Mouse (Mus musculus): ENCODE measurements around the gene Ablim2. TPM values are rescaled to one million over a fixed set of nuclear protein-coding genes. Genes with fewer than 3 reads are reported as not detected.

The Ablim2 gene
- total RNA-seq, 4 experiments from 2014 or later = 4.4 to 21.5 (median 11.4) TPM

DNA sequence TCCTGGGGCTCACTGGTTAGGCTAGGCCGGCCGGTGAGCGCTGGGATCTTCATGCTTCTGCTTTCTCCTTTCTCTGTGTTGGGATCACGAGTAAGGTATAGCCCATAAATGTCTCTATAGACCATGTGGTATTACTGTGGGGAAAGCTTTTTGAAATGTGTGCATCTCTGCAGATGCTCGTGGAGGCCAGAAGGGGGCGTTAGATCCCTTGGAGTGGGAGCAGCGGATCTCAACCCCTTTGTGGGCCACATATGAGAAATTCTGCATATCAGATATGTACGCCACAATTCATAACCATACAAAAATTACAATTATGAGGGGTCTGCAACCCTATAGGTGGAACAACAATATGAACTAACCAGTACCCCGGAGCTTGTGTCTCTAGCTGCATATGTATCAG lies 131.3 kb downstream of the Ablim2 start:
- DNase-seq = no peak

DNA sequence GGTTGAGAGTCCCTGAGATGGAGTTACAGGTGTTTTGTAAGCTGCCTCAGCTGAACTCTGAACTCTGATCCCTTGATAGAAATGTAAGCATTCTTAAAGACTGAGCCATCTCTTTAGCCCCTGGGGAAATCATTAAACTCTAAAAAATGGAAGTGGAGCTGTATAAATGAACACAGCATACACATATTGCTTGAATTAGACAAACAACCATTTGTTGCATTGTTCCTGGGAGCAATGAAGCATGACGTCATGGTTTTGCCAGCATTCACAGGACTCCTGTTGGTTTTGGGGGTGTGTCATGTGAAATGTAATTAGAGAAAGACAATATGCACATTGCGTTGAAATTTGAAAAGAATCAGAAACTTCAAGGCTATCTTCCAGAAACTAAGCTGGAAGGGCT lies 132.0 kb downstream of the Ablim2 start:
- no peak for DNase-seq

DNA sequence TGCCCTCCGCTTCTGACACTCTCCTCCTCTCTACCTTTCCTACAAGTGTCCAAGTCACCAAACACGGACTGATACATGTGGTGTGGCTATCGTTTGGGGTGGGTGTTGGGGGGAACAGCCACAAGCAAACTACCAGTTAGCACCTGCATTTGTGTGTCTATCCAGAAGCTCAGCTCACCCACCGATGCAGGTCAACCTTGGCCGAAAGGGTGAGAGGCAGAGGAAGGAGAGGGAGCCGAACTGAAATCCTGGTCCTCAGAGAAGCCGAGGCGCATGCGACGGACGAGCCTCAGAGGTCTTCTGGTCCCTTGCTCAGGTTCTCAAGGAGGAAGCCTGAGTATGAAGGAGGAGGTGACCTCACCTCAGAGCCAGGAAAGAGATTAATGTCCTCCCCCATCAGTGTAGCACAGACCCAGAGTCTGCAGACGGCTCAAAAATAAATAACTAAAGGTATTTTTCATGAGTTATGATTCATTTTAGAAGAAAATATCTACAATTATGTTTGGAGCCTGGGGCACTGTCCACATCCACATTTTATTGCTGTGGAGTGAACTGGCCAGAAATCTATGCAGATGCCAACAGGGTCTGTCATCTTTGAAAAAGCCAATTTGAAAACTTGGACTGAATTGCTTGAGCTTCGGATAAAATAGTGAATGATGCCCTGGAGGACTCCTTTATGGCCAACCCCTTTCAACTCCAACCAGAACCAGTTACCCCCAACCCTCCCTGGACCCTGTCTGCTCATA lies 133.5 kb downstream of the Ablim2 start:
- no peak for DNase-seq

DNA sequence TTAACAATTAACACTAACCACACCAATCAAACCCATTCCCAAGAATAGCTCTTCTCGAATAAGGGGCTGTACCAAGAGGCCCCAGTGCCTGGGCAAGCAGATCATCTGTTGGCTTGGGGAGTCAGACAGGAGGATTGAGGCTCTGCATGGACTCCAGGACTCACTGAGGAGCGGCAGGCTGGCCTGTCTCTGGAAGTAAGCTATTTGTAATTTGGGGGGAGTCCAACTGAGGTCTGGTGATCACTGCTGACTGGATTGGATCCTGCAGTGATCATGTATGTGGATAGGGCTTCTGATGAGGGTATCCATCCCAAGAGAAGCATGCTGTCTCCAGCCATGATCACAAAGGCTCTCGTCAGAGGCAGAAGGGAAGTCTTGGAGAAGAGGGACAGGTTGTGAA lies 134.7 kb downstream of the Ablim2 start:
- no peak for DNase-seq

DNA sequence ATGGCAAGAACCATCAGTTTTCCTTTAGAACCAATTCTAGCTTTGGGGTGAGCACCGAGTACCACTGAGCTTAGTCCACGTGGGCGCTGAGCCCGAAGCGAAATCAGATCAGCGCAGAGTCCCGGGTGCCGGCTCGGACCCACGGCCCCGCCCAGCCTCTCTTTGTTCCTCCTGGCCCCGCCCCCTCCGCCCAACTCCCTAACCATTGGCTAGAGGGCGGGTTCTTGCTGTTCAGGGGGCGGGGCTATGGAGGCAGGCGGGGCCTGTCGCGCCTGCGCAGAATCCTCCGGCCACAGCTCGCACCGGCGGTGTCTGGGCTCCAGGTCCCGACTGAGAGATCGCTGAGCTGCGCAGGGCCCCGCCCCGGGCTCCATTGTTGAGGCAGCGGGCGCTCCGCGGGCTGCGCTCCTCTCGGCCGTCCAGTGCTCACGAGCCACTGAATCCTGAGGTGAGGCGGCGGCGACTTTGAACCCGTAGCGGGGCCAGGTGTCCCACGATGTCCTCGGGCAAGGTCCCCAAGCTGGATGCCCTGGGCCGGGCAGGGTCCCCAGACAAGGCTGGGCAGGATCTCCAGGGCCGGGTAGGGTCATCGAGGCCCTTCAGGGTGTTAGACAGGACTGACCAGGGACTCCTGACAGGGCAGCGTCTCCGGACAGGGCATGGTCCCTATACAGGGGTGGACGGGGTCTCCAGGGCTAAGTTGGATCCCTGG lies 135.6 kb downstream of the Ablim2 start, which contains the start of gene Afap1:
TSS of gene Afap1 (plus strand) at position 227 of the 712 bp plus-strand sequence.
- peak; percentile 98 for DNase-seq

DNA sequence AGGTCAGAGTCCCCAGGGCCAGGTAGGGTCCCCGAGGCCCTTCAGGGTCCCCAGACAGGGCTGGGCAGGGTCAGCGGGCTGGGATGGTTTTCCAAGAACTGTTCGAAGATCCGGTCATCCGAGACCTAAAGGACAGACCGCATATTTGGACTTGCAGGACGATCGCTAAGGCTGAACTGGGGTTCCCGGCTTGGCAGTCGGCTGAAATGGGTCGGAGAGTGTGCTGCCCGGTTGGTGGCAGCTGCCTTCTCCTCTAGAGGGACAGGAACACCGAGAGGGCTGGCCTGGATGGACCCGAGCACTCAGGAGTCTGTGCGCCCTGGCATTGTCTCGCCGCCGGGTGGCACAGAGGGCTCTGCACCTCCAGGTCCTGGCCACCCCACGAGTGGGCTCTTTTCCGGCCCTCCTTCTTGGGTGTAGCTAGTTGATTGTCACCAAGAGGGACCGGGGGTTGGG lies 136.2 kb downstream of the Ablim2 start:
- DNase-seq = peak; percentile 65

DNA sequence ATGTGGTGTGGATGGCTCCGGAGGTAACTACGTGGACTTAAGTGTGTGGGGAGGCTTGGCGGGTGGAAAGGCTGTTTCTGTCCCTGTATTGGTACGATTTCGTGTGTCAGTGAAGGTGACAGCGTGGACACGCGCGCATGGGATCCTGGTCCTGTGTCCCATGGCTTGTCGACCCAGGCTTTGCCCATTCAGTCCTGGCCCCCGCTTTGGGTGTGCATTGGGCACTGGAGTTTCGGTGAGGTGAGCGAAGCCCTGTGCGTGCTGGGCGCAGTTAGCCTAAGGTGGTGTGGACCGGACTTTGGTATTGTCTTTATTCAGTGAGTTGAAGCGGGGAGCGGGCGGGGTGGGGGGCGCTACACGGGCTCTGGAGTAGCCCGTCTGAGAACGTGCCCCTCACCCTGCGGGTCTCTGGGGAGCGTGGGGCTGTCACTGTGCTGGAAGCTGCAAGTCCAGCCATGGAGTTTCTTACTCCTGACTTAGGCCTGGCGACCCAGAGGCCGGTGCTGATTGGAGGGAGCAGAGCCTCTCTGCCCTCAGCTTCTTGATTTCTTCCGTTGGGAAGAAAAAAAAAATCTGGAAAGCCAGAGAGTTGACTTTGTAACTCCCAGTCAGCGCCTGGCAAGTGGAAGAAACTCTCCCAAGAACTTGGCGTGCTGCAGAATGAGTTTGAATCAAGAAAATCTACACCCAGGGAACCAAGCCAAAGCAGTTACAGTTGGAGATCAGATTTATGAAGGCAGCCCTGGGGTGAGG lies 136.8 kb downstream of the Ablim2 start:
- DNase-seq = no peak

DNA sequence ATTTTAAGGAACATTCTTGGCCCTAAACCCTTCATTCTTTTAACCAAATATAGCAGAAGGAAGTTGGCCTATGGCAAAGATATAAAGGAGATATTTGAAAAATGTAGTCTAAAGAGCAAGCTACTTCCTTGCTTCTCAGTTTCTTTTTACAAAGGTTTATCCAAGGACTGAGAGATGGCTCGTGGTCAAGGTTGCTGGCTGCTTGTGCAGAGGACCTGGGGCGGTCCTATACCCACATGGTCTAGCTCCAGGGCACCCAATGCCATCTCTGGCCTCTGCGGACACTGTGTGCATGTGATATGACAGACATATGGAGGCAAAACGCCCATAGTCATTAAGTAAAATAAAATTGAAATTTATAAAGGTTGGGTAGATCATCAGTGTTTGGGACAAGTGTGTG lies 138.2 kb downstream of the Ablim2 start:
- DNase-seq = no peak

DNA sequence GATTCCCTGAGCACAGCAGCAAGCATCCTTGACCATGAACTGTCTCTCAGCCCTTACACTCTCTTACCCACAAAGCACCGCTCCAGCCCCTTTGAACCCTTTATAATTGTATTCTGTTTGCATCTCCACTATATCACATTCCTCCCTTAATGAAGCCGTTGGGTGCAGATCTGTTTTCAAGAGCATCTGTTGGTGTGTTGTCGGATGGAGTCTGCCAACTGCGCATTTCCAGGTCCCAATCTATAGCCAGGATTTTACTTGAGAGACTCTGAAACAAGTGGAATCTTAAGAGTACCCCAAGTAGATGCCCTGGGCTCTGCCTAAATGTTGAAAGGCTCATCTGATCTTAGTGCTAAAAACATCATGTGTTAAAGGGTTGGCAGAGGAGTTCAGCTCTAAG lies 138.9 kb downstream of the Ablim2 start:
- DNase-seq = no peak

DNA sequence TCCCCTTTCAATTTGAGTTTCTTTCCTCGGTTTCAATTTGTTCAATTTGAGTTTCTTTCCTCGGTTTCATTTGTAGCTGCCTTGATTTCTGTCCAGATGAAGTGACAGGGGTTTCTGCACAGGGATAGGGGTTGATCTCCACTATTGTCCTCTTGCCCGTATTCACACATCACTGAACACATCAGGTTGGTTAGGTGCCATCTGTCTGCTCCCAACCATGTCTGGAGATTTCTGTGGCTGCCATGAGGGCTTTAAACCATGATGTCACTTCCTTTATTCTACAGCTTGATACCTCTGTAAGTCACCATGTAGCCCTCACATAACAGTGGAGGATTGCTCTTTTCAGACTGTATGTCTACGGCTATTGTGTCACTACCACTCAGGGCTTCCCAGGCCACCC lies 139.5 kb downstream of the Ablim2 start:
- DNase-seq = no peak

DNA sequence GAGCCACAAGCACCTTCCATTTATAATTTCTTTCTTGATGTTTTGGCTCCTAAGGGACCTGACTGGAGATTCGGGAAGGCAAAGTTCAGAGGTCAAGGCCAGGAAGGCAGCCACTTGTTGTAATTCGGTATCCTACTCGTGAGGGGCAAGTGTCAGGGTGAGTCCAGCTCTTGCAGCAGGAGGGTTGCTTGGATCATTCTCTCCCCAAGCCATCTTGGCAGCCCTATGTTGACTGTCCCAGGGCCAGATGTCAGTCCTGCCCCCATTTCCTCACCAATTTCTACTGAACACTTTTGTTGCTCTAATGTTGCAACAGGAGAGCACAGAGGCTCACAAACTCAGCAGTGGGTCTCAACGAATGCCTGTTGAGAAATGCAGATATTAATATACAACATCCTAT lies 140.4 kb downstream of the Ablim2 start:
- no peak for DNase-seq

DNA sequence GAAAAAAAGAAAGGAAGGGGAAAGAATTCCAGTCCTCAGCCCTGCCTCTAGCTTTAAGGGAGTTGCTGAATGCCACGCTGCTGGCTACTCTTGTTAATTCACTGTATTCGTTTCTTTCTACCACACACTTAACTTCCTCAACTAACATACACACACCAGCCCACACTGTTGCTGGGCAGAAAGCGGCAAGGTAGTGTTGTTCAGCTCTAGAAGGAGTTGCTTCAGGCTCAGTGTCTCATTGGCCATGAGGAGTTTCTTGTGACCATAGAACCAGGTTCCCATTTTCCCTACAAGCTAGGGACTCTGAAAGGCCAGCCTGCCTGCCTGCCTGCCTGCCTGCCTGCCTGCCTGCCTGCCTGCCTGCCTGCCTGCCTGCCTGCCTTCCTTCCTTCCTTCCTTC lies 141.3 kb downstream of the Ablim2 start:
- DNase-seq = no peak

DNA sequence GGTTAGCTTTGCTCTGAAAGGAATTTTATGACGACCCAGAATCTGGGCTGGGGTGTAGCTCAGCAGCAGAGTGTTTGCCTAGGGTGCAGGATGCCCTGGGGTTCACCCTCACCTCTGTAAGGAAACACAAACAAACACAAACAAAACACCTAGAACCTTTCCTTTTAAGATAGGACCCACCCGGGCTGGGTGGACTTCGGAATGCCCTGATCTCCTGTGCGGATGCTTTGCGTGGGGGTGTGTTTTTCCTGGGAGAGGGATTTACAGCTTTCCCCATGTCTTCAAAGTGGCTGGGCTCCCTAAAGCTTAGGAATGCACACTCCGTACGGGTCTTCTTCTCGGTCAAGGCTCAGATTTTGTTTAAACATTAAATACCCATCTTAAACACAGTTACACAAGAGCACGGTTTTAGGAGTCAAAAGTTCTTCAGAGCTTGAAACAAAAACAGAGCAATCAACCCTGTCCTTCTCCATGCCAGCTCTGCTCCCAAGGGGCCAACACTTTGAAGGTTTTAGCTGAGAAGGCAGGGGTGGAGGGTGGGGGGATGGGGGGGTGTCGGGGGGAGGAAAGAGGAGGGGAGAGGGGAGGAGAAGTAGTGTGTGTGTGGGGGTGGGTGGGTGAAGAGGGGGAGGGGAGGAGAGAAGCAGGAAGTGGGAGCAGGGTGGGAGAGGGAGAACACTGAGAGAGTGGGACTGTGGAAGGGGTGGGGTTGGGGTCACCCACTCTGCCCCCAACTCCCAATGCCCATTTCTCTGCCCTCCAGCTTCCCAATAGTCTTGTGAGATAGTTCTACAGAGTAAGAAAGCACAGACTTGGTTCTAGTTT lies 142.9 kb downstream of the Ablim2 start:
- DNase-seq = no peak

DNA sequence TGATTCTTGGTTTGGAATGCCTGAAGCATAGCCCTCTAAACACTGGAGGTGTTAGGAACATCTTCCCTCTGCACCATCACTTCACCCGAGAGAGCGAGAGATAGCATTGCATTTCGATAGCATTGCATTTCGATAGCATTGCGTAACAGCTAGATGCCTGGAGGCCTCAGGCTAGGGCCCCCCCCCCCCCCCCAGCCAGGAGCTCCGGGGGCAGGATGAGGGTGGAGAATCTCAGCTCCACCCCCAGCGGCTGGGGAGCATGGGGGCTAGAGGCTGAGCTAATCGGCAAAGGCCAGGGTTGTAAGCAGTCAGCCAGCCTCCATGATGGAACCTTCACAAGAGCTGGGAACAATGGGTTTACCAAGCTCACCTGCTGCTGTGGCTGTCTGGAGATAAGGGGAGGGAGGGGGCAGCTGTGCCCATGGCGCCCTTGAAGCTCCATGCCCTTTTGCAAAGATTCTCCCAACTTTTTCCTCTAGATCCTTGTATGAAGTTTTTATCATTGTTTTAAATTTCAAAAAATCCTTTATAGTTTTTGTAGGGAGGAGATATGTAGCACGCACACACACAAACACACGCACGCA lies 143.6 kb downstream of the Ablim2 start:
- DNase-seq = no peak

DNA sequence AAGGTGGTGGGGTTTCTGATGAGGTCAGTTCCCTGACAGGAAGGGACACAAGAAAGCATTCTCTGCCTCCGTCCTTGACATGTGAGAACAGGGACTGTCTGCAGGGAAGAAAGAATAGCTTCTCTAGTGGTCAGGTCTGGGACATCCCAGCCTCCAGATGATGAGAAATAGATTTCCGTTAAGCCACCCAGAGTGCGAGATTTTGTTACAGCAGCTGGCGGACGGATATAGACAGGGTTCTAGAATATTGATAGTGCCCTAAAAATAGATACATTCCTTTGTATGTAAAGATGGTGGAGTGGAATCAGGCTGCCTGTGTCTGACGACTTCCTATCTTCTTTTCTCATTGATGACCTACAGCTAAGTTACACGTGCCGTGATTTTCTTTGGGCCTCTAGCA lies 145.8 kb downstream of the Ablim2 start:
- no peak for DNase-seq

DNA sequence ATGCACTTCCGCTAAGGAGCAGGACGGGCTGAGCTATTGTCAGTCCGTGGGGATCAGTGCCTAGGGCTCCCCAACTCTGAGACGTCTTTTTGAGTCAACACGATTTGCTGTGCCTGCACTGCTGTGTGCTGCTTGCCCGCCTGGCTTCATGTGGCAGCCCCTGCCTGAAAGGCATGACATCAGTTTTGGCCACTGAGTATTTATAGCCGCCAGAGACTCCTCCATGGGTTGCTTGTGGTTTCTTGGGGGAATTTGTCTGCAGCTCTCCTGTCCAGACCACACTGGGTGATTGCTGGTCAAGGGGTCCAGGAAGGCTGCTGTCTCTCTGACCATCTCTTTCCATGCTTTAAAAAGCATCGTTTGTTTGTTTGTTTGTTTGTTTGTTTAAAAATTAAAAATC lies 147.6 kb downstream of the Ablim2 start:
- no peak for DNase-seq

DNA sequence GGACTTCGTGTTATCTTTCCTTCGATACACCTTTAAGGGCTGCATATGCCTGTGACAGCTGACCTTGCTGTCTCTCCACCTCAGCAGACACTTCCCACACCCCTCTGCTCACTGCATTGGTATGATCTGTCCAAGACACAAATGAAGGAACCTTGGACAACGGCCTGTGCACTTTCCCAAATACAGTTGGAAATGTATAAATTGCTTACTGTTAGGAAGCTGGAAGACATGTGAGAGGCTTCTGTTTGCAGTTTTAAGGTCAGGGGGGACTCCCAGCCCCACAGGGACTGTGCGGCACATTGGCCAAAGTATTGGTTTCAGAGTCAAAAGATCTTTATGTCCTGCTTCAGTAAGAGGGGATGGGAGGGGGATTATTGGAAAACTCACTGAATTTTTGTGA lies 149.4 kb downstream of the Ablim2 start:
- DNase-seq = no peak

DNA sequence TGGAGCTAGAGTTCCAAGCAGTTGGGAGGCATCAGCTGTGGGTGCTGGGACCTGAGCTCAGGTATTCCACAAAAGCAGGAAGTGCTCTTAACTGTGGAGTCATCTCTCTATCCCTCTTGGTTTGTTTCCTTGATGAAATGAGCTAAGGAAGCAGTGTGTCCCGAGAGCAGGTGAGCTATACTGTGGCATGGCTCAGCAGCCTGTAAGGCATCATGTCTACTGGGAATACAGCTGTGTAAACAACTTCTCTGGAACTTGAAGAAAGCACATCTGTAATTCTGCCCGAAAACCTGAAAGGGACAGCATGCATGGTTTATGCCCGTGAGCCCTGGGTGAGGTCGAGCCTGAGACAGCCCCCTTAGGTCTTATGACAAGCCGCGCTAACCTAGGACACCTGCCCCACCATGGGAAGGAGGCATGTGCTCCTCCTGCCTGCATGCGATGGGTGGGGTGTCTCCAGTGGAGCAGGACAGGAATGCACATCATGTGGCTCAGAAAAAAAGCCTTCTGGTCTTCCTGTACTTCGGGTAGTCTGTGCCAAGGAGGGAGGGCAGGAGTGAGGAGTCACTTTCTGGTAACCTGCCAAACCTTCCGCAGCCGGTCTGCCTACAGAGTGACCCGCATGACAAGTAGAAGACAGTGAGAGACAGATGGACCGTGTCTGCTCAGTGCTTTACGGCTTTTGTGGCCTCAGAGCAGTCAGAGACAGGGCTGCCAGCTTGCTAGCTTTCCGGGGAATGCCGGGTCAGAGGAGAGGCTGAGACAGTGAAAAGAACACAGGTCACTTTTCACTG lies 150.2 kb downstream of the Ablim2 start:
- peak; percentile 86 for DNase-seq

DNA sequence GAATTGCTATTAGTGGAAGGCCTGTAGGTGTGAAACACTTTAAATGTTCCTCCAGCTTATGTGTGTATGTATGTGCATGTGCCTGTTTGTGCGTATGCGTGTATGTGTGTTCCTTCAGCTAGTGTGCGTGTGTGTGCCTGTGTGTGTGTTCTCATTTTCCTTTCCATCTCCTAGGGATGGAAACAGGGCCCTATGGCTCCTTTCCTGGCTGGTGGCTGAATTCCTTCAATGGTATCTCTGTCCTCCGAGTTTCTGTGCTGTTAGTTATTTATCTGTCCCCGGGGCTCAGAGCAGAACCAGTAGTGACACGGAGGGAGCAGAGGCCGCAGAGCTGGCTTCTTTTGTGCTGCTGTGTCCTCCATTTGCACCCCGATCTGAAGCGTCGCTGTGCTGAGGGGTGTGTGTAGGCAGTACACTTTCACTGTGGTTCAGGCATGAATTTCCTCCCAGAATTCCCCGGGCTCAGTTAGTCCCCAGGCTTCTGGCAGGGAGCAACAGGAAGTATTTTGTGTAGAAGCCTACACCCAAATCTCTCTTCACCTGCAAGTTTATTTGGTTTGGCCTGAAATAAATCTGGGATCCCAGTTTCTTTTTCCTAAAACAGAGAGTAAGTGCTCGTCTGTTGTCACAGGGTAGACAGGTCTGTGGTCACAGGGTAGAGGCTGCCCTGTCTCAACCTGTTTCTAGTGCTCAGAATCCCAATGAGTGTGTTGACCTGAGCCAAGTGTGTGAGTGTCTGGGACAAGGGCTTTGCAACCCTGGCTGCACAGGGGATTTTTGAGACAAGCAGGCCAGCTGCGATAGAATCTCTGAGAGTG lies 151.2 kb downstream of the Ablim2 start:
- no peak for DNase-seq

DNA sequence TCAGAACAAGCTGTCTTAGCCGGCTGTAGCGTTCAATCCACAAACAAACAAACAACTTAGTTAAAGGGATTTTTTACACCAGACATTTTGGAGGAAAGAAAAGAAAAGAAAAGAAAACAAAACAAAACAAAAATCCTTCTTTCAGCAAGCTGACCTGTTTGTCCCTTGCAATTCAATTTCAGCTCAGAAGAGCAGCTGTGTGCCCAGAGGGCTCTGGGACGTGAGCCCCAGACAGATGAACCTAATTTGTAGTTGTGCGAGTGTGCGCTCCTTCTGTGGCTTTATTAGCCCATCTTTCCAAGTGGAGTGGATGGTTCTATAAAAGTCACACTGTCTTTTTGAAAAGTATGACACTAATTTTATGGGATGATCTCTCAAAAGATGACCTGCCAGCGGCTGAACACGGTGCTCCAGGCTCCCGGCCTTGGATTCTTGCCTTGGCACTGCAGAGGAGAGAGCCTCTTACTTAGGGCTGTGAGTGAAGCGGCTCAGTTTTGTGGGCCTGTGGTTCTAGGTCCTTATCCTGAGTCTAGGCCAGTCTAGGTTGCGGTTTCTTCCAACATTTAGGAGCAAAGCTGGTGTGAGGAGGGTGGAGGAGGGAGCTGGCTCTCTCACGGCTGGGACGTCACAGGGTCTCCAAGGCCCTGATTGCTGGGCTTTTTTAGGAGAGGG lies 158.1 kb downstream of the Ablim2 start:
- no peak for DNase-seq
